Mouse (Mus musculus) intestine, embryonic 14.5 days (tissue): ENCODE measurements around the gene Paxx. TPM values are rescaled to one million over a fixed set of nuclear protein-coding genes. Genes with fewer than 3 reads are reported as not detected.

ENCODE experiments used
- ATAC-seq: fragments of 200-750 bp; cut with Nextera tagmentation; replicated peaks from 2 replicates; pipeline ENCODE4 v1.8.0; 2017; ENCODE audit warnings: low read depth, moderate number of reproducible peaks, moderate TSS enrichment, moderate library complexity; ENCODE audit not compliant: low FRiP score, low TSS enrichment
- DNase-seq: peaks from one replicate; pipeline ENCODE4 v3.0.0-alpha.2; 2018; ENCODE audit warnings: low spot score
- H3K27ac ChIP-seq: fragments of 300-500 bp; sonication (generic); 2 replicates; pipeline ENCODE4 v1.5.1; 2014; ENCODE audit warnings: low read depth, mild to moderate bottlenecking, control low read depth
- H3K27me3 ChIP-seq: fragments of 300-500 bp; sonication (generic); replicated peaks from 2 replicates; pipeline ENCODE4 v1.6.1; 2014; ENCODE audit warnings: low read length, control low read depth; ENCODE audit not compliant: control insufficient read depth, insufficient read depth
- H3K36me3 ChIP-seq: fragments of 300-500 bp; sonication (generic); 2 replicates; pipeline ENCODE4 v1.6.1; 2014; ENCODE audit warnings: low read length, control low read depth; ENCODE audit not compliant: control insufficient read depth, insufficient read depth
- H3K4me1 ChIP-seq: fragments of 300-500 bp; sonication (generic); replicated peaks from 2 replicates; pipeline ENCODE4 v1.6.1; 2014; ENCODE audit warnings: low read length, control low read depth, mixed read lengths; ENCODE audit not compliant: control insufficient read depth, insufficient read depth
- H3K4me2 ChIP-seq: fragments of 300-500 bp; sonication (generic); 2 replicates; pipeline ENCODE4 v1.6.1; 2014; ENCODE audit warnings: low read length
- H3K4me3 ChIP-seq: fragments of 300-500 bp; sonication (generic); 2 replicates; pipeline ENCODE4 v1.5.1; 2014; ENCODE audit warnings: low read depth, low read length, control low read depth, mixed read lengths
- H3K9ac ChIP-seq: fragments of 300-500 bp; sonication (generic); 2 replicates; pipeline ENCODE4 v1.6.1; 2014; ENCODE audit warnings: mild to moderate bottlenecking, low read length
- H3K9me3 ChIP-seq: fragments of 300-500 bp; sonication (generic); 2 replicates; pipeline ENCODE4 v1.6.1; 2016; ENCODE audit warnings: low read length, control low read depth; ENCODE audit not compliant: control insufficient read depth
- WGBS: fragments of 180-500 bp; shearing (Covaris S2); extraction: QIAGEN DNeasy Blood & Tissue Kit; methylation state at CpG from one replicate; pipeline ENCODE4 v1.1.7; 2014; 5-methylcytosine and 5-hydroxymethylcytosine counted together
- polyA plus RNA-seq: library from polyadenylated mRNA; unstranded; fragments of >200 nt; fragmentation: Nextera tagmentation; extraction: Ambion mirVana; gene quantifications from 2 replicates; pipeline ENCODE4 v1.2.1, GENCODE M21; 2014

Gene Paxx
- polyA plus RNA-seq, 1 experiment from 2014 or later: 27.4 TPM

DNA sequence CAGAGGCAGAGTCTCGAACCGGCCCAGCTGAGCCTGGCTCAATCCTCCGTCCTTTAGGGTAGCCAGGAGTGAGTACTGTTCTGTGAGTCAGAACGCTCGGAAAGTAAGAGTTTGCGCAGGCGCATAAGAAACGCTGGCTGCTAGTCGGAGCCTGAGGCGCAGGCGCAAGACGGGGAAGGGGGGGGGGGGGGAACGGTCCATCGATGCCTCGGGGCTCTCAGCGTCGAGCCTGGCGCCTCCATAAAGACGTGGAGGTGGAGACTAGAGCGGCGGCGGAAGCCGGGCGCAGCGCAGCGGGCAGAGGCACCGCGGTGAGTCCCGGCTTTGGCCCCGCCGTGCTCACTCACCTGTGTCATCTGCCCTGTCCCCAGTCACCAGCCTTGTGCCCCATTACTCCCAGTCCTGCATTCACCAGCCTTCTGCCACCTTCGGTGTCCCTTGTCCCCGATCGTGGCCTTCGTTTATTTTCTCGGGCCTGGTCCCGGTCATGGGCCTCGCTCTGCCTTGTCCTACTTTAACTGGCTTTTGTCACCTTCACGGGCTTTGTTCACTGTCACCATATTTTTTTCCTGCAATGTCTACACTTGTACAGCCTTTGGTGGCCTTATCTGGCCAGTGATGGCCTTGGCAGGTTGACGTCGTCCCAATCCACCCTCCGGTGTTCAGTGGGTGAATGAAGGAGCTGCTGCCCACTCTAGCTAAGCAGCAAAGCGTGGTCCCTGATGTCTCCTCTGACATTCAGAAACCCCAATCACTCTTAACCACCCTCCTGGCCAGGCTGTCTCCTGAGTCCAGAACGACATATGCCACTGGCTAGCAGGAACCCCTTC is 39.9 kb upstream of the Paxx start, which contains the start of gene Fbxw5:
Gene Fbxw5 (plus strand): TSS at position 175 of the 830 bp plus-strand sequence.
- Histone ChIP-seq H3K9ac (peak within 1 kb of the TSS; percentile 95), H3K27me3 (no peaks in the 10 kb centered on the region), H3K36me3 (peaks cover 24% of the 10 kb centered on the region), H3K4me1 (peaks cover 10% of the 10 kb centered on the region), H3K9me3 (no peaks in the 10 kb centered on the region), H3K4me2 (peak within 1 kb of the TSS; percentile 100), H3K27ac (0 out of 2 replicates have a peak within 1 kb of the TSS, but pooled peaks have one; percentile 54), H3K4me3 (peak within 1 kb of the TSS; percentile 97)
- DNase-seq (peak; percentile 87), ATAC-seq (peak; percentile 85)
- WGBS: under 1% methylated on average over 44 of the region's 44 CpGs

DNA sequence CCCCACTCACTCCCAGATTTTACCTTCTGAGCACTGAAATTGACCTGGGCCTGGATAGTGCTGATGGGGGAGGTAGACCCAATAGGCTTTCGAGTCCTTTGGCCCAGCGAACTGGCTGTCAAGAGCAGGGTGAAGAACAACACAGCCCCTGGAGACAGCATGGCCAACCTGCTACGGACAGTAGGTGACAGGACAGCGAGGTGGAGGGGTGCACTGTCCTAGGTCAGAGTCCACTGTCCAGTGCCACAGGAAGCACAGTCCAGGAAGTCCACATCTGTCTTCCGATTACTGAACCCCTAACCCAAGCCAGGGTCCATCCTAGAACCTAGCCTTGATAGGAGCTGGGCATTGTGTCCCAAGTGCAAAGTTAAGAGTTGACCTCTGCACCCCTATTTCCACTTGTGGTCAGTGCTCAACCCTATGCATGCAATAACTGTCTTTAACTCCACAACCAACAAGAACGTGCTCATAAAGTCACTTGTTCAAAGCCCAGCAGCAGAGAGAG is 39.2 kb upstream of the Paxx start:
- ATAC-seq (peak; percentile 24), DNase-seq (no peak)
- Histone ChIP-seq H3K4me2 (peak overlapping the region; percentile 60), H3K9ac (peak overlapping the region; percentile 48), H3K27me3 (no peaks in the 10 kb centered on the region), H3K36me3 (peaks cover 22% of the 10 kb centered on the region), H3K9me3 (no peaks in the 10 kb centered on the region), H3K27ac (no peak overlapping the region), H3K4me1 (peaks cover 10% of the 10 kb centered on the region), H3K4me3 (peak overlapping the region; percentile 97)
- WGBS: 67% methylated on average over 6 of the region's 6 CpGs

DNA sequence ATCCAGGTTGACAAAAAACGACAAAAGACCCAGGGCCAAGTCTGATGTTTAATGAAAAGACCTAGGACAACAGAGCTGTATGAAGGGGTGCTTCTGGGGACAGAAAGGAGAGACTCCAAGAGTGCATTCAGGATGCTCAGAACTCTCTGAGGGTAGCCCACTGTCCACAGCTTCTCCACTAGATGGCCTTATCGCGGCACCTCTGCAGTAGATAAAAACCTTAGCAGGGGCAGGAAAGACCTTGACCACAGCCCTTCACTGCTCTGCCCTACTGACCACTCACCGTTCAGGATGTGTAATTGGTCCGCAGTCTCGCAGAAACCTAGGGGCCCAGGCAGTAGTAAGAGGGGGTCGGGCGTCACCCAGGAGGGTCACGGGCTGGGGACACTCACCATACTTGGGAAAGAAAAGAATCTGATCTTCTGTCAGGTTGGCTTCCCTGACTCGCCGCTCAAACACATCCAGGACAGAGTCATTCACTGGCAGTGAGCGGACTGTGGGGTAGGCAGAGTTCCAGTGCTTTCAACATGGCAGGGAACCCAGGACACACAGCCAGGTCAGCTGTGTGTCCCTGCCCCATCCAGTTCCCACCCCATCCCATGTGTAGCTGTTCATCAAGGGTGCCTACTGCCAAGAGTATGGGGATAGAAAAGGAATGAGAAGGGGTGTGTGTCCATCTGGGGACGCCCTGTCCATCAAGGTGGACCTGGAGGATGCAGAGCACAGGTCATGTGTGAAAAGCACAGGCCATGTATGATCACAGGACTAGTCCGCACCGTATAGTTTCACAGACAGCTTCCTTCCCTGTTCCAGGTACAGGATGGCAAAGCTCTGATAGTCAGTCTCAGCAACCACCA is 38.0 kb upstream of the Paxx start:
- Histone ChIP-seq H3K27ac (no peak overlapping the region), H3K36me3 (peaks cover 9% of the 10 kb centered on the region), H3K4me3 (no peak overlapping the region), H3K27me3 (no peaks in the 10 kb centered on the region), H3K9me3 (no peaks in the 10 kb centered on the region), H3K4me1 (peaks cover 10% of the 10 kb centered on the region), H3K4me2 (no peak overlapping the region), H3K9ac (no peak overlapping the region)
- no peak for DNase-seq
- 69% methylated on average over 15 of the region's 15 CpGs for WGBS
- no peak for ATAC-seq

DNA sequence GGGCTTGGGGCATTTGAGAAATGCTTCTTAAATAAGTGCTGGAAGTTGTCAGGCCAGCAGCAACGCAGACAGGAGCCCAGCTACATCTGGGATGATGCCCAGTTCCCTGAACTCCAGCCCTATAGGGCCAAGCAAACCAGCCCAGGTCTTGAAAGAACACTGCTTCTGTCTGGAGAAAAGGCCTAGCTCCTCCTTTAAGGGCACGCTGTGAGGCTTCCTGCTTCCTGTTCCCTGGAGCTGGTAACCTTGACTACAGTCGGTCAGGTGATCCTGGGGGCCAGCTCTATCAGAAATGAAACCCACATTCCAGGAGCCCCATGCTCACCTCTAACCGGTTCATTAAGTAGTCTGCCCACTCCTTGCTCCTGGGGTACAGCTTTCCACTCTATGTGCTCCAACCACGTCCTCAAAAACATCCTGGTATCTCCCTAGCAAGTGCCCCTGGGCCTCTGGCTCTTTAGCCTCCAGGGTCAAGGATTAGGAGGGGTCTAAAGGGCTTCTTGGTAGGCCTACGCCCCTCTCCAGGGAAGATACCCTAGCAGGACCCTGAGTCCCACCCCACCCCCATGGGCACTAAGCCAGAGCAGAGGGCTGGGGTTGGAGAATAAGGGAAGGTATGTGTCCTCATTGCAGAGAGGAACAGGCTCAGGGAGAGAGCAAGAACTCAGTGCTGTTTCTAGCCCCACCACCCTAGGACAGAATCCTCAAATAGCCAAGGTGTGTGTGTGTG is 37.1 kb upstream of the Paxx start:
- H3K27ac ChIP-seq: no peak overlapping the region
- H3K27me3 ChIP-seq: no peaks in the 10 kb centered on the region
- peaks cover under 1% of the 10 kb centered on the region; the same call in 1 of the 2 replicates for H3K36me3 ChIP-seq
- H3K9me3 ChIP-seq: no peaks in the 10 kb centered on the region
- H3K4me1 ChIP-seq: peaks cover 10% of the 10 kb centered on the region
- 51% methylated on average over 6 of the region's 6 CpGs for WGBS
- no peak overlapping the region for H3K4me3 ChIP-seq
- no peak for DNase-seq
- H3K4me2 ChIP-seq: no peak overlapping the region
- ATAC-seq: no peak
- no peak overlapping the region for H3K9ac ChIP-seq

DNA sequence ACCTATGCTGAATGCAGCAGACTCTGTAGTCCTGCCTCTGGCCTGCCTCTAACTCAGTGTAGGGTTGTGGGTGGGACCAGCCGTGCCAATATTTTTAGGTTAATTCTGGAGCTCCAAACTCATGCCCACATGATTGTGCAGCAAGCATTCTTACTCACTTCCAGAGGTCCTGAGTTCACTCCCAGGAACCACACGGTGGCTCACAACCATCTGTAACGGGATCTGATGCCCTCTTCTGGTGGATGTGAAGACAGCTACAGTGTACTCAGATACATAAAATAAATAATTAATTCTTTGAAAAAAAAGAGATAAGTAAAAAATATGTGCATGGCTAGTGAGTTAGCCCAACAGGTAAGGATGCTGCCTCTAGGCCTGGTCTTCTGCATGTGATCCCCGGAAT is 35.6 kb upstream of the Paxx start:
- Histone ChIP-seq H3K4me2 (no peak overlapping the region), H3K27me3 (no peaks in the 10 kb centered on the region), H3K9ac (no peak overlapping the region), H3K4me3 (no peak overlapping the region), H3K4me1 (peaks cover 3% of the 10 kb centered on the region), H3K27ac (no peak overlapping the region), H3K36me3 (no peaks in the 10 kb centered on the region), H3K9me3 (no peaks in the 10 kb centered on the region)
- ATAC-seq: no peak
- whole genome bisulfite sequencing: 47% methylated on average over 4 of the region's 4 CpGs
- DNase-seq: no peak

DNA sequence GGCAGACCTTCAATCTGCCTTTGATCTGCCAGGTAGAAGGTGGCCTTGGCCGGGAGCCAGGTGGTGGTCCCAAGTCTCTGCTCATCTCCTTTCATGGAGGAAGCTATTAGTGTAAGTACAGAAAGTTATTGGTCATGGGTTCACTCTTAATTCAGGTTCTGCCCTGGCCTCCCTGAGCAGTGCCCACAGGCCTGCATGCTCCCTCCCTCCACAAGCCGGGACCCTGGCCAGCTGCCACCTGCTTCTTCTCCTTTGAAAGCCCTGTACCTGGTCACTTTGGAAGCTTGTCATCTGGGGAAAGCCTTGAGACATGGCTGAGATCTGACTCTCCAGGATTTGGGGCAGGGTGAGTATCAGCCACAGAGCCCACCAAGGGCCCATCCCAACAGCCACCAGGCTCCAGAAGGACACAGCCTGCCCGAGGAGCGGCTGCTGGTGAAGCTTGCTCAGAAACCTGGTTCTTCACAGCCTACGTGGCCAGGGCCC is 32.6 kb upstream of the Paxx start, which contains the start of gene Lcn12:
Gene Lcn12 (minus strand): TSS at position 436 of the 486 bp plus-strand sequence.
- no peak for ATAC-seq

DNA sequence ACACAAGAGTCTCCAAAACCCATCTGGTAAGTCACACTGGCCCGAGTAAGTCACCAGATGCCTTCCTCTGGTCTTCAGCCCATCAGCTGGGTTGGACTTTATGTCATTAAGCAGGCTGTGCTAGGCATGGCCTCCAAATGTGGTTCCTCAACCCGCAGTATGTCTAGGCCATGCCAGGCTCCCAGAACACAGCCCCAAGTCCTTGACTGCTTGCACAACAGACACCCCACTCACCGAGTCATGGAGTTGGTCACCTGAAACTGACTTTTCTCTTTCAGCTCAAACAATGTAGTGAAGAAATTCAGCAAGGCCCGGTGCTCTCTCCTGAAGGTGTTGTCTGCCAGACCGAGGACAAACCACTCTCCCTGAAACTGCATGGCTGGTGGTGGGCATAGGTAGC is 32.1 kb upstream of the Paxx start:
- H3K4me2 ChIP-seq: no peak overlapping the region
- no peaks in the 10 kb centered on the region for H3K4me1 ChIP-seq
- no peaks in the 10 kb centered on the region for H3K36me3 ChIP-seq
- H3K27me3 ChIP-seq: no peaks in the 10 kb centered on the region
- no peak for DNase-seq
- no peaks in the 10 kb centered on the region for H3K9me3 ChIP-seq
- WGBS: 83% methylated on average over 5 of the region's 5 CpGs
- no peak for ATAC-seq
- no peak overlapping the region for H3K27ac ChIP-seq
- H3K9ac ChIP-seq: no peak overlapping the region
- no peak overlapping the region for H3K4me3 ChIP-seq

More for the DNA sequence above, 32.6 kb upstream of the Paxx start, which contains the start of gene Lcn12:
- Histone ChIP-seq H3K27me3 (no peaks in the 10 kb centered on the region), H3K36me3 (no peaks in the 10 kb centered on the region), H3K9ac (no peak within 1 kb of the TSS), H3K4me3 (no peak within 1 kb of the TSS), H3K9me3 (no peaks in the 10 kb centered on the region), H3K4me1 (no peaks in the 10 kb centered on the region), H3K4me2 (no peak within 1 kb of the TSS), H3K27ac (no peak within 1 kb of the TSS)
- 84% methylated on average over 5 of the region's 5 CpGs for WGBS
- DNase-seq: no peak

DNA sequence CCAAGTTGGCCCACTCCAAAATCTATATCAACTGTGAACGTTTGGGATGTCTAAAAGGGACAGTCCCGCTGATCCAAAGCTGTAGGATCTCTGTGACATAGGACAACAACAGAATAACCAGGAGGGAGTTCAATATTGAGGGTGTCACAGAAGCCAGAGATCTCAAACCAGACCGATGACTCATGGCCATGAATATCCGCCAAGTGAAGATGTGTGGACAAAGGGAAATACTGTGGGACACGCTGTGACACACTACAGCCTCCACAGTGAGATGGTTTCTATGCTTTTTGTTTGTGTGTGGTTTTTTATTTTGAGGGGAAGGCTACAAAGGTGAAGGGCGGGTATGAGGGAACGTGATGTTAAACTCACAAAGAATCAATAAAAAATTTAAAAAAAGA is 27.8 kb upstream of the Paxx start:
- Histone ChIP-seq H3K4me3 (no peak overlapping the region), H3K27me3 (no peaks in the 10 kb centered on the region), H3K9me3 (no peaks in the 10 kb centered on the region), H3K4me1 (no peaks in the 10 kb centered on the region), H3K4me2 (no peak overlapping the region), H3K9ac (no peak overlapping the region), H3K36me3 (no peaks in the 10 kb centered on the region), H3K27ac (no peak overlapping the region)
- DNase-seq: no peak
- WGBS: 80% methylated on average over 7 of the region's 7 CpGs
- ATAC-seq: no peak
